Mouse (Mus musculus): ENCODE data around the gene Ddi2. TPM values are rescaled to one million over a fixed set of nuclear protein-coding genes. Genes with fewer than 3 reads are reported as not detected.
"Not testable (repeated sequence)": the region's sequence is repeated elsewhere in the genome, so short reads cannot be mapped to it uniquely, and the experiment has no call there.

Ddi2 gene
- 29.2 and 31.1 TPM in 2 replicates for total RNA-seq (2017)

GRCm38 (mm10) chr4:141722731-141723672 is at the start of gene Ddi2:
Ddi2 (minus strand) TSS chr4:141723419.
- peak; percentile 72 for ATAC-seq (ENCODE audit: extremely low read depth, insufficient number of reproducible peaks, low FRiP score, poor library complexity, severe bottlenecking)

DNA sequence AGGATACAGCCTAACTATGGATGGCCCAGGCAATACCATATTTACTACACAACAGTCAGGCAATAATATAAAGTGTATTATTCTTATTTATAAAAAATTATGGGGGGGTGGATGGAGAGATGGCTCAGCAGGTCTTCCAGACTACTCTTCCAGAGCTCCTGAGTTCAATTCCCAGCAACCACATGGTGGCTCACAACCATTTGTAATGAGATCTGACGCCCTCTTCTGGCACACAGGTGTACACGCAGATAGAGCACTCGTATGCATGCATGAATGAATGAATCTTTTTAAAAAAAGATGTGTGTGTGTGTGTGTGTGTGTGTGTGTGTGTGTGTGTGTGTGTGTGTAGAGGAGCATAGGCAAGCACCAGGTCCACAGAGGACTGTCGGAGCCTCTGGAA is 49.8 kb upstream of the Ddi2 start:
- not testable (repeated sequence) for ATAC-seq (ENCODE audit: extremely low read depth, insufficient number of reproducible peaks, low FRiP score, poor library complexity, severe bottlenecking)

- ATAC-seq (ENCODE audit: extremely low read depth, insufficient number of reproducible peaks, low FRiP score, poor library complexity, severe bottlenecking), result no peak
Observed at GRCm38 (mm10) chr4:141771823-141772222, 48.6 kb upstream of the Ddi2 start.

DNA sequence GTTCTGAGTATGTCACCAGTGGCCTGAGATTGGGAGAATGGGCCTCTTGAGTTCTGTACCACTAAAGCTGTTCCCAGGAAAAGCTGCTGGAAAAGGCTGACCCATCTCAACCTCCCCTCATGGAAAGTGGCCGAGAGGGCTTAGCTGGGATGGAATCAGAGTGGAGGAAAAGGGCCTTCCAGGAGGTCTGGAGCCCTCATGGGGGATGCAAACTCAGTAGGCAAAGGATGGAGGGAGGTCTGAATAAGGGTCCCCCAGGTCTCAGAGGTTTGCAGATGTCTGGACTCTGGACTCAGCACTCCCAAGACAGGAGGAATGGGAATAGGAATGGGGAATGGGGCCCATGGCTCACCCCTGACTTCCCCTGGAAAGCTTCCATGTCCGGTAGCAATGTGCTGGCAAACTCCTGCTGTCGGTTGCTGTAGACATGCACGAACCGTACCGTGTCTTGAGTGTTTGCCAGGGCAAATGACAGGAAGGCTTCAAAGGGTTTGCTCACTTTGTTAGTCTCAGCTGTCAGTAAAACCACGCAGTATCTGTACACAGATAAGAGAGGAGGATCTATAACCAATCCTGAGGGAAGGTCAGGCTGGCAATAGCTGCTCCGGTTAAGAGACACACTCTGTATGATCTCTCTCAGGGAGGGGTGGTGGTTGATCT is 46.4 kb upstream of the Ddi2 start:
- no peak for ATAC-seq (ENCODE audit: extremely low read depth, insufficient number of reproducible peaks, low FRiP score, poor library complexity, severe bottlenecking)

DNA sequence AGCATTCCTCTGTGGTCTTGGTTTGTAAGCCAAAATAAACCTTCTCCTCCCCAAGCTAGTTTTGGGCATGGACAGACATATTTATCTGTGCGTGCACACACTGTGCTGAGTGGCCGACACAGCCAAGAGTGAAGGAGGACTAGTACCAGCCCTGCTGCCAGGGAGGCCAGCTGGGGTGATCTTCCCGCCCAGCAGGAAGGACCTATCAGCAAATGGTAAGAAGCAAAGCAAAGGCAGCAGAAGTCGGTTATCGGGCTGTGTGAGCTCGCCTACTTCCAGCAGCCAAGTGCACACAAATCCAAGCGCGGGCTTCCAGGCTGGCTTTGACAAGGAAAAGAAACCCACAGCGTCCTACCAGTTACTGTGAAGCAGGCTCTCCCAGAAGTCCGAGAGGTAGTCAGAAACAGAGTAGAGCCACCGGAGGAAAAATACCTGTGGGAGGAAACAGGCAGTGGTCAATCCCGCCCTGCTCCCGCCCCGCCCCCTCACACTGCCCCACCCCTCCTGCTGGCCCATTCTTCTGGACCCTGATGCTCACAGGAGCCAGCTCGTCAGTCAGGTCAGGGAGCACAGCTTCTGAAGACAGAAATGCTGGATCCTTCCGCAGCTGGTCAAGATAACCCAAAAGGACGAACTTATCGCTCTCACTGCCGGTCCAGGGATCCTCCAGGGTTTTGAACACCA is 44.3 kb upstream of the Ddi2 start:
- no peak for ATAC-seq (ENCODE audit: extremely low read depth, insufficient number of reproducible peaks, low FRiP score, poor library complexity, severe bottlenecking)

- no peak for ATAC-seq (ENCODE audit: extremely low read depth, insufficient number of reproducible peaks, low FRiP score, poor library complexity, severe bottlenecking)
Observed at GRCm38 (mm10) chr4:141766668-141767352, 43.6 kb upstream of the Ddi2 start.

DNA sequence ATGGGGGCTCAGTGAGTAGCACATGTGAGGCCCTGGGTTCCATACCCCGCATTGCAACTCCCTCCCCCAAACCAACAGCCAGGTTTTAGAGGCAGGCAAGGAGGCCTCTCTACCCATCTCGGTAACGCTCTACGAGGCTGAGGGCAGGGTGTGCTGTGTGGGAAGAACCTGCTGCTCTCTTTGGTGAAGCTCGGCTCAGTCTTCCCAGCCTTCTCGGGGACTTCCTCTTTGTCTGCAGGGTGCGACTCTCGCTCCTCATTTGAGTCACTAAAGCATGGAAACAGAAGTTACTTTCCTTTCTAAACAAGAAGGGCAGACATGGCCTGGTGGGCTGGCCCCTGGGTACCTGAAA is 43.1 kb upstream of the Ddi2 start:
- no peak for ATAC-seq (ENCODE audit: extremely low read depth, insufficient number of reproducible peaks, low FRiP score, poor library complexity, severe bottlenecking)

- no peak for ATAC-seq (ENCODE audit: extremely low read depth, insufficient number of reproducible peaks, low FRiP score, poor library complexity, severe bottlenecking)
Observed at GRCm38 (mm10) chr4:141765008-141765407, 41.8 kb upstream of the Ddi2 start.

DNA sequence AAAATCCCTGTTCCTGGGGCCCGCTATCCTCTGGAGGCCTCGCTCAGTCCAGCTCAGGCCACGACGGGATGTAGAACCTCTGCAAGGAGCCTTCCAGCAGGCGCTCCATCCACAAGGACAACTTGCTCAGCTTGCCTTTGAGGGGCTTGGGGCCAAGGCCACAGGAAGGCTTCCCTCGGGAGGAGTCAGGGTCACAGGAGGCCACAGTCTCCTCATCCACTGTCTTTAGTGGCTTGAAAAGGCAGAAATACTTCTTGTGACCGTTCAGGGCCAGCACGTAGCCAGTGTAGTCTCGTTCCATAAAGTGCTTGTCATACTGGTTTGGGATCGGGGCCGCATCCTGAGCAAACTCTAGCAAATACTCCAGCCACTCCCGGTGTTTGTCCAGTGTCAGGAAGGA is 40.3 kb upstream of the Ddi2 start:
- no peak for ATAC-seq (ENCODE audit: extremely low read depth, insufficient number of reproducible peaks, low FRiP score, poor library complexity, severe bottlenecking)

DNA sequence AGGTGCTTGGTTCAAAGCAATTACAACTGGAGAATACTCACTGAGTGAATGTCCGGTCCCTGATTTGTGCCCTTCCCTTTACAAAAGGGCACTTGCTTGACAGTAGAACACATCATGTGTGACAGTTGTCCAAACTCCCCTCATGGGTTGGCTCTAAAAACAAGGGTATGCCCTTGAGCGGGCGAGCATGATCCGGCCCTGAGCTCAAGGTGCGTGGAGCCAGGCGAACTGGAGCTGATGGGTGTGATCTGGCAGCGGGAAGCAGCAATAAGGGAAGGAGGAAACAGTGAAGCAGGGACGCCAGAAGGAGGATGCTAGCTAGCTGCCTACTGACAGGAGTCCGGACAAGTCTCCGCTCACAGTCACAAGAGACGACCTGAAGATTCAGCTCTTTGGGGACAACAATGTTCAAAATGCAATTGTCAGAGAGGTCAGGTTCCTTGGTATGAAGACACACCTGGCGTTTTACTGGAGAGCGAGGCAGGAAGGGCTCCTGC is 38.9 kb upstream of the Ddi2 start:
- no peak for ATAC-seq (ENCODE audit: extremely low read depth, insufficient number of reproducible peaks, low FRiP score, poor library complexity, severe bottlenecking)

DNA sequence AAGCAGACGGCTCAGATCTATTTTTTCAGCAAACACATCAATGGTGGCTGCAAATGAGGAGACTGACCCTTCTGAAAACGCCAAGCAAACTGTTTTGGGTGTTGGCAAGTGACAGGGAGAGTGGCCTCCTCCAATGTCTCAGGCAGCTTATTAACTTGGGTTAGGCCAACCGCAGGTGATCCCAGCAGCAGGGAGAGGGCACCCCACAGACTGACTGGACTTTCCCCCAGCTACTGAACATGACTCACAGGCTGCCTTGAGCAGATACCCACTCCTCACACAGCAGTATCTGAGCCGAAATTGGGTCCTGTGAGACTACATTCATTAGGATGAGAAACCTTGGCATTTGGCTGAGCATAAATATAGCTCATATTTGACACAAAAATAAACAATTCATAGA is 37.7 kb upstream of the Ddi2 start:
- no peak for ATAC-seq (ENCODE audit: extremely low read depth, insufficient number of reproducible peaks, low FRiP score, poor library complexity, severe bottlenecking)

GRCm38 (mm10) chr4:141758874-141759542 is 35.8 kb upstream of the Ddi2 start:
- no peak for ATAC-seq (ENCODE audit: extremely low read depth, insufficient number of reproducible peaks, low FRiP score, poor library complexity, severe bottlenecking)

- ATAC-seq (ENCODE audit: extremely low read depth, insufficient number of reproducible peaks, low FRiP score, poor library complexity, severe bottlenecking), result no peak
Observed at GRCm38 (mm10) chr4:141757124-141757523, 33.9 kb upstream of the Ddi2 start.

- no peak for ATAC-seq (ENCODE audit: extremely low read depth, insufficient number of reproducible peaks, low FRiP score, poor library complexity, severe bottlenecking)
Observed at GRCm38 (mm10) chr4:141755375-141755930, 32.2 kb upstream of the Ddi2 start.

DNA sequence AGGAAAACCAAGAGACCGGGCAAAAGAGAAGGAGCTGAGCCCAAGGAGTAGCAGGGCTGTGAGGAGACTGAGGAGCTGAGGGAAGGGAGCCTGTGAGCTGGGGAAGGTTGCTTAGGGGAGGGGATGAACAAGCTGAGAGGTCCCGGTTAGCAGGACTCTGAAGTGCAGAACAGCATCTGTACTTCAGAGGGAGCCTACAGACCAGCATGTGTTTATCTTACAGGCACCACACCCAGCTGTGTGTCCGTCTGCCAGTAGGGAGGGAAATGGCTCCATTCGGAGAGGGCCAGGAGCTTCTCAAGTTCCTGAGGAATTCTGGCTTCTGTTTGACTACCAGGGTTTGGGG is 28.8 kb upstream of the Ddi2 start:
- ATAC-seq (ENCODE audit: extremely low read depth, insufficient number of reproducible peaks, low FRiP score, poor library complexity, severe bottlenecking), result no peak

- ATAC-seq (ENCODE audit: extremely low read depth, insufficient number of reproducible peaks, low FRiP score, poor library complexity, severe bottlenecking), result no peak
Observed at GRCm38 (mm10) chr4:141751419-141752075, 28.3 kb upstream of the Ddi2 start.

GRCm38 (mm10) chr4:141750826-141751225 is 27.6 kb upstream of the Ddi2 start:
- no peak for ATAC-seq (ENCODE audit: extremely low read depth, insufficient number of reproducible peaks, low FRiP score, poor library complexity, severe bottlenecking)

GRCm38 (mm10) chr4:141749557-141749956 is 26.3 kb upstream of the Ddi2 start:
- ATAC-seq (ENCODE audit: extremely low read depth, insufficient number of reproducible peaks, low FRiP score, poor library complexity, severe bottlenecking), result no peak
